Mouse (Mus musculus) liver, embryonic 12.5 days (tissue): ENCODE data around the gene Dennd5a. TPM values are rescaled to one million over a fixed set of nuclear protein-coding genes. Genes with fewer than 3 reads are reported as not detected.

Experiments
- ATAC-seq: fragments of 200-750 bp; cut with Nextera tagmentation; 2 replicates; pipeline ENCODE4 v1.8.0; 2017; ENCODE audit warnings: moderate number of reproducible peaks, mild to moderate bottlenecking, moderate library complexity
- H3K27ac ChIP-seq: fragments of 300-500 bp; sonication (generic); 2 replicates; pipeline ENCODE4 v1.5.1; 2016; ENCODE audit warnings: mild to moderate bottlenecking
- H3K27me3 ChIP-seq: fragments of 300-500 bp; sonication (generic); replicated peaks from 2 replicates; pipeline ENCODE4 v1.6.1; 2016; ENCODE audit warnings: mild to moderate bottlenecking, moderate library complexity
- H3K36me3 ChIP-seq: fragments of 300-500 bp; sonication (generic); 2 replicates; pipeline ENCODE4 v1.6.1; 2016; ENCODE audit warnings: mild to moderate bottlenecking, moderate library complexity
- H3K4me1 ChIP-seq: fragments of 300-500 bp; sonication (generic); 2 replicates; pipeline ENCODE4 v1.6.1; 2016
- H3K4me2 ChIP-seq: fragments of 300-500 bp; sonication (generic); 2 replicates; pipeline ENCODE4 v1.6.1; 2016; ENCODE audit warnings: mild to moderate bottlenecking, moderate library complexity
- H3K4me3 ChIP-seq: fragments of 300-500 bp; sonication (generic); 2 replicates; pipeline ENCODE4 v1.5.1; 2016; ENCODE audit warnings: mild to moderate bottlenecking, moderate library complexity
- H3K9ac ChIP-seq: fragments of 300-500 bp; sonication (generic); 2 replicates; pipeline ENCODE4 v1.6.1; 2016; ENCODE audit warnings: mild to moderate bottlenecking, moderate library complexity
- H3K9me3 ChIP-seq: fragments of 300-500 bp; sonication (generic); replicated peaks from 2 replicates; pipeline ENCODE4 v1.6.1; 2016; ENCODE audit warnings: mild to moderate bottlenecking, moderate library complexity
- WGBS: fragments of 180-500 bp; shearing (Covaris S2); methylation state at CpG from one replicate; pipeline ENCODE4 v1.1.7; 2016; ENCODE audit not compliant: insufficient replicate concordance; 5-methylcytosine and 5-hydroxymethylcytosine counted together
- polyA plus RNA-seq: library from polyadenylated mRNA; unstranded; fragments of >200 nt; fragmentation: Nextera tagmentation; extraction: Ambion mirVana; gene quantifications from 2 replicates; pipeline ENCODE4 v1.2.1, GENCODE M21; 2016

Gene Dennd5a
- polyA plus RNA-seq, 1 experiment from 2014 or later = 13.3 TPM

DNA sequence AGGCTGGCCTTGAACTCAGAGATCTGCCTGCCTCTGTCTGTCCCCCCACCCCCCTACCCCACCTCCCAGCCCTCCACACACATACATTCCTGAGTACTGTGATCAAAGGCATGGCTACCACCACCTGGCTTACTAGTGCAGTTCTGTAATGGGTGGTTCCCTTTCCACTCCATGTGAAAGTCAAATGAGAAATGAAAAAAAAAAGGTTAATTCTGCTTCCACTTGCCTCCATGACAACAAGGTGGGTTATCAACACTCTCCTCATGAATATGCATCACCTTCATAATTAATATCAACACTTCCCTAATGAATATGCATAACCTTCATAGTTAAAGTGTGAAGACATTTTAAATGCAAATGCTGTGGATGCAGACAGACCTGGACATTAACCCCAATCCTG, 85.2 kb downstream of the Dennd5a start:
- no peaks in the 10 kb centered on the region for H3K9me3 ChIP-seq
- H3K4me2 ChIP-seq = no peak overlapping the region
- H3K27me3 ChIP-seq = peaks cover 18% of the 10 kb centered on the region
- H3K36me3 ChIP-seq = no peaks in the 10 kb centered on the region
- ATAC-seq = no peak
- no peak overlapping the region for H3K4me3 ChIP-seq
- H3K27ac ChIP-seq = no peak overlapping the region
- no peaks in the 10 kb centered on the region for H3K4me1 ChIP-seq
- no peak overlapping the region for H3K9ac ChIP-seq

DNA sequence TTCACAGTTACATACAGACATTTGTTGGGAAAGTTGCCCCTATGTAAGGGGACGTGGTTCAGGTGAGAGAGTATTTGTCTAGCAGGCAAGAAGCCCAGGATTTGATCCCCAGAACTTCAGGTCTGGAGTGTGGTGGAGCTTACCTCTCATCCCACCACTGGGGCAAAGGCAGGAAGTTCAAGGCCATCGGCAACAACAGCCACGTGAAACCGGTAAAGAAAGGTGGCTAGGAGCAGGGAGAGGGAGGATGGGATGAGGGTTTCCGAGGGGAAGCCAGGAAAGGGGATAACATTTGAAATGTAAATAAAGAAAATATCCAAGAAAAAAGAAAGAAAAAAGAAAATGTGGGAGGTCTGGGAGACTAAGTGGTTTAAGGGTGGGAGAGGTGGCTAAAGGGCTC, 87.1 kb downstream of the Dennd5a start:
- peaks cover 22% of the 10 kb centered on the region for H3K27me3 ChIP-seq
- ATAC-seq = no peak
- H3K9ac ChIP-seq = no peak overlapping the region
- no peak overlapping the region for H3K4me2 ChIP-seq
- H3K27ac ChIP-seq = no peak overlapping the region
- WGBS = 41% methylated on average over 5 of the region's 5 CpGs
- H3K4me1 ChIP-seq = no peaks in the 10 kb centered on the region
- H3K36me3 ChIP-seq = no peaks in the 10 kb centered on the region
- H3K9me3 ChIP-seq = no peaks in the 10 kb centered on the region
- H3K4me3 ChIP-seq = no peak overlapping the region

DNA sequence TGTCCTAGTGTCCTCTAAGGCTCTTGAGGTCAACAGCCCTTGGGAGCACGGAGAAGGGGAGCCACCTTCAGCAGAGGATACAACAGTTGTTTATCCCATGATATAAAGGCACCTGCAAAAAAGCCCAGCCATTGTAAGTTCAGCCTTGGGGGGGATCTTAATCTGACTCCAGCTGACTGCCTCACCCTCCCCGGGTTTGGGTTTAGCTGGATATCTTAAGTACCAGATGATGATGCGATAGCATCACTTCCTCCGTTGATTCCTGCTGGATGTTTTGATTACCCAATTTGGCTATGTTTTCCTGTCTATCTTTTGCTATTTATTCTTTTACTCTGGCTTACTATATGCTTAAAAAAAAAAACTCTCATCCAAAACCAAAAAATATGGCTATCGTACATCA, 89.0 kb downstream of the Dennd5a start:
- Histone ChIP-seq H3K27ac (no peak overlapping the region), H3K9ac (no peak overlapping the region), H3K4me3 (no peak overlapping the region), H3K27me3 (peaks cover 42% of the 10 kb centered on the region), H3K36me3 (no peaks in the 10 kb centered on the region), H3K4me1 (no peaks in the 10 kb centered on the region), H3K9me3 (no peaks in the 10 kb centered on the region), H3K4me2 (no peak overlapping the region)
- 55% methylated on average over 5 of the region's 5 CpGs for WGBS
- no peak for ATAC-seq

DNA sequence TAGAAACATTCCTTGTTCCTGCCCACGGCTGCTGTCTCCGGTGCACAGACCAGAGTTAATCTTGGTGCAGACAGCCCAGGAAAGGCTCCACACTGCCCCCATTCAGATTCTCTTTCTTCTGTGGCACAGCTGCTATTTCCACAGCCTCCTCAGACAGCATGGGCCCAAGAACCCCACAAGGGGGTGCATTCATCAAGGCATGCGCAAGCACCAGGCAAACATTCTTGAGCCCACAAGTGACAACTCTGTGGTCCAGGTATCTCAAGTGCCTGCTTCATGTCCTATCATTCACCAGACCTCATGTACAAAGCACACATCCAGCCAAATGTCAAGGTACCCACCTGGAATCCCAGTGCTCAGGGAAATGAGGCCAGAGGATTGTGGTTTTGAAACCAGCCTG, 91.8 kb downstream of the Dennd5a start:
- H3K9ac ChIP-seq = no peak overlapping the region
- H3K4me1 ChIP-seq = peaks cover 12% of the 10 kb centered on the region
- H3K36me3 ChIP-seq = no peaks in the 10 kb centered on the region
- WGBS = 57% methylated on average over 3 of the region's 3 CpGs
- no peak overlapping the region for H3K27ac ChIP-seq
- peaks cover 60% of the 10 kb centered on the region for H3K27me3 ChIP-seq
- no peaks in the 10 kb centered on the region for H3K9me3 ChIP-seq
- no peak overlapping the region for H3K4me2 ChIP-seq
- ATAC-seq = no peak
- no peak overlapping the region for H3K4me3 ChIP-seq

GRCm38 (mm10) chr7:109866643-109867042, 93.6 kb downstream of the Dennd5a start:
- ATAC-seq = no peak
- Histone ChIP-seq H3K9me3 (no peaks in the 10 kb centered on the region), H3K4me3 (no peak overlapping the region), H3K36me3 (no peaks in the 10 kb centered on the region), H3K9ac (no peak overlapping the region), H3K4me2 (no peak overlapping the region), H3K4me1 (peaks cover 12% of the 10 kb centered on the region), H3K27me3 (peaks cover 74% of the 10 kb centered on the region), H3K27ac (no peak overlapping the region)
- WGBS = 62% methylated on average over 3 of the region's 3 CpGs

GRCm38 (mm10) chr7:109865370-109866229, 94.7 kb downstream of the Dennd5a start, which contains the start of gene Scube2:
Scube2 (minus strand) TSS chr7:109865679.
- Histone ChIP-seq H3K9ac (peak within 1 kb of the TSS; percentile 45), H3K4me1 (peaks cover 12% of the 10 kb centered on the region), H3K9me3 (no peaks in the 10 kb centered on the region), H3K4me3 (peak within 1 kb of the TSS; percentile 59), H3K4me2 (peak within 1 kb of the TSS; percentile 90), H3K27ac (no peak within 1 kb of the TSS), H3K36me3 (no peaks in the 10 kb centered on the region), H3K27me3 (peaks cover 78% of the 10 kb centered on the region)
- ATAC-seq = peak; percentile 62
- 3% methylated on average over 51 of the region's 69 CpGs for WGBS

- no peak for ATAC-seq
- WGBS = 18% methylated on average over 4 of the region's 4 CpGs
- Histone ChIP-seq H3K4me3 (no peak overlapping the region), H3K36me3 (no peaks in the 10 kb centered on the region), H3K9ac (no peak overlapping the region), H3K27me3 (peaks cover 73% of the 10 kb centered on the region), H3K9me3 (no peaks in the 10 kb centered on the region), H3K4me1 (peaks cover 17% of the 10 kb centered on the region), H3K4me2 (no peak overlapping the region), H3K27ac (no peak overlapping the region)
These were observed 96.7 kb downstream of the Dennd5a start for GRCm38 (mm10) chr7:109863561-109863960.

- Histone ChIP-seq H3K9ac (no peak overlapping the region), H3K9me3 (no peaks in the 10 kb centered on the region), H3K4me3 (no peak overlapping the region), H3K36me3 (no peaks in the 10 kb centered on the region), H3K4me1 (peaks cover 7% of the 10 kb centered on the region), H3K27me3 (peaks cover 41% of the 10 kb centered on the region), H3K4me2 (no peak overlapping the region), H3K27ac (no peak overlapping the region)
- 78% methylated on average over 7 of the region's 7 CpGs for WGBS
- no peak for ATAC-seq
These were observed 100.1 kb downstream of the Dennd5a start for GRCm38 (mm10) chr7:109860162-109860561.

GRCm38 (mm10) chr7:109859354-109859753, 100.9 kb downstream of the Dennd5a start:
- Histone ChIP-seq H3K9me3 (no peaks in the 10 kb centered on the region), H3K27me3 (peaks cover 33% of the 10 kb centered on the region), H3K9ac (no peak overlapping the region), H3K4me2 (no peak overlapping the region), H3K27ac (no peak overlapping the region), H3K4me3 (no peak overlapping the region), H3K36me3 (no peaks in the 10 kb centered on the region), H3K4me1 (peaks cover 13% of the 10 kb centered on the region)
- 25% methylated on average over 6 of the region's 6 CpGs for WGBS
- no peak for ATAC-seq

DNA sequence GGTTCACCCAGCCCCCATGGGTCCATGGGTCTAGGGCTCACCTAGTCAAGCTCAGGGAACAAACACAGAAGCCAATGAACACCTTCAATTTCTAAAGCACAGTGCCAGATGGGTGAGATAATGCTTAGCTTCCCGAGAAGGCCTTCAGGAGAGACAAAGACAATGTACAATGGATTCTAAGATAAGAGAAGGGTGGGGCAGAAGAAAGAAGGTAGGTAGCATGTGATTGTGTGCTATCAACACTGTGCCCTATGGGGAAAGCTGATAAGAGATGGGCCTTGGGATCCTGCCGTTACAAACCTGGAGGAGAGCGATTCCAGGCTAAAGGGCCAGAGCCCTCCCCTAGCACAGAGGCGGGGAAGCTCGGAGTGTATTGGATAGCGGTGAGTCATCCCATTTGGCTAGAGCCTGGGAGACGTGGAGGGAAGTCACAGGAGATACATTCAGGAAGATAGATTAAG, 107.5 kb downstream of the Dennd5a start:
- H3K4me2 ChIP-seq = peak overlapping the region; percentile 28
- 0 out of 2 replicates have a peak overlapping the region, but pooled peaks have one; percentile 53 for H3K27ac ChIP-seq
- no peaks in the 10 kb centered on the region for H3K36me3 ChIP-seq
- H3K4me1 ChIP-seq = peaks cover 36% of the 10 kb centered on the region
- WGBS = 9% methylated on average over 7 of the region's 7 CpGs
- H3K9ac ChIP-seq = no peak overlapping the region
- H3K9me3 ChIP-seq = no peaks in the 10 kb centered on the region
- H3K4me3 ChIP-seq = no peak overlapping the region
- peak; percentile 88 for ATAC-seq
- H3K27me3 ChIP-seq = peaks cover 21% of the 10 kb centered on the region; the same call in 1 of the 2 replicates

GRCm38 (mm10) chr7:109852017-109852416, 108.3 kb downstream of the Dennd5a start:
- no peaks in the 10 kb centered on the region for H3K36me3 ChIP-seq
- H3K27ac ChIP-seq = no peak overlapping the region
- no peak overlapping the region for H3K9ac ChIP-seq
- peak overlapping the region; percentile 28; the same call in 1 of the 2 replicates for H3K4me2 ChIP-seq
- H3K4me1 ChIP-seq = peaks cover 36% of the 10 kb centered on the region
- no peak for ATAC-seq
- no peaks in the 10 kb centered on the region for H3K9me3 ChIP-seq
- WGBS = 65% methylated on average over 7 of the region's 7 CpGs
- peaks cover 21% of the 10 kb centered on the region; the same call in 1 of the 2 replicates for H3K27me3 ChIP-seq
- no peak overlapping the region for H3K4me3 ChIP-seq

DNA sequence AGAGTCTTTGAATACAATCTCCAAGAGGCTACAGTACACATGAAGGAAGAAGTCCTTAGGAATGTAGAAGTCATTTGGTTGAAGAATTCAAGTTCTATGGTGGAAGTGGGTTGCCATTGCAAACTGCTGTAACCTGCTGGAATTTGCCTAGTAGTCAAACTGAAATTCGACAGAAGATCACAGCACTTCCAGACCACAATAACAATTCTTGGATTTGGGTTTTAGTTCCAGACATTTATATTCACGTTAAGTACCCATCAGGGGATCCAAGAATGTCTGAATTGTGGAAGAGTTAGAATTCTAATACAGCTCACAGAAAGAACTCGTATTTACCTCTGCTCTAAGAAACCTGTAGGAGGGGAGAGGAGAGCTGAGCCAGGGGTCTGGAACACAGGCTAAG, 109.7 kb downstream of the Dennd5a start:
- H3K4me3 ChIP-seq = no peak overlapping the region
- no peak overlapping the region for H3K27ac ChIP-seq
- H3K4me2 ChIP-seq = no peak overlapping the region
- no peaks in the 10 kb centered on the region for H3K9me3 ChIP-seq
- no peaks in the 10 kb centered on the region for H3K36me3 ChIP-seq
- 59% methylated on average over 3 of the region's 3 CpGs for WGBS
- no peak for ATAC-seq
- no peak overlapping the region for H3K9ac ChIP-seq
- H3K4me1 ChIP-seq = peaks cover 36% of the 10 kb centered on the region
- peaks cover 21% of the 10 kb centered on the region; the same call in 1 of the 2 replicates for H3K27me3 ChIP-seq
